Mouse (Mus musculus): ENCODE measurements at regions not wholly inside any gene's neighbourhood (a gene's known extent, or its start where the extent isn't known, plus 50 kb on each side); places are given as distances from the start of the nearest gene placed in this dataset.

DNA sequence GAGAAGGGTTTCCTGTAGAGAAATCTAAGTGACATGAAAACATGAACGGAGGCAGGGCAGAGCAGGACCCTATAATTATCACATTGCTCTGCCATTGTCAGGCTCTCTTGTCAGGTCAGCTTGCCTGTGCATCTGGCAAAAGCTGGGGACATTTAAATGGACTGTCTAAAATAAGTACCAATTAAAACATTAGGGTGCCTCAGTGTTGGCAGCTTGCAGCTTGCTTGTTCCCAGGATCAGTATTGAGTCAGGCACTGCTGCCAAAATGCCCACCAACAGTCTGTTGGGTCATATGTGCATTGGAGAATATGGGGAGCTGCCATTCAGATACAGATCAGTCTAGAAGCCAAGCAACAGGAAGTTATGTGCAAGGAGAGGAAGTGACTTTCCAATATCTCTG, 349.5 kb upstream of the B3gat1 start:
- intact Hi-C loops (cut with DNase I), result no loop called here
- DNase-seq, result no peak

DNA sequence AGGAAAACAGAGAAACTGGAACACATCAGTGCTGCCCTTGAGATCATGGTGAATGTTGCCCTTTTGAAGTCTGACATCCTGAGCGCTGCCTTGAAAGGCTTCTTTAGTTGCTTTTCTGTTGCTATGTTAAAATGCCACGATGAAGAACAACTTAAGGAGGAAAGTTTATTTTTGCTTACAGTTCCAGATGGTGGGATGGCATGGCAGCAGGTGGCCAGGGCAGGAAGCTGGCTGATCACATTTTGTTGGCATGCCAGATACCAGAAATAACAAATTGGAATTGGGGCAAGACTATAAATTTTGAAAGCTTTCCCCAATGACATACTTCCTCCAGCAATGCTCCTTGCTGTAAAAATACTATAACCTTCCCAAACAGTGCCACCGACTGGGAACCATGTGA, 334.9 kb upstream of the B3gat1 start:
- intact Hi-C loops (cut with DNase I), result no loop called here
- DNase-seq, result no peak

DNA sequence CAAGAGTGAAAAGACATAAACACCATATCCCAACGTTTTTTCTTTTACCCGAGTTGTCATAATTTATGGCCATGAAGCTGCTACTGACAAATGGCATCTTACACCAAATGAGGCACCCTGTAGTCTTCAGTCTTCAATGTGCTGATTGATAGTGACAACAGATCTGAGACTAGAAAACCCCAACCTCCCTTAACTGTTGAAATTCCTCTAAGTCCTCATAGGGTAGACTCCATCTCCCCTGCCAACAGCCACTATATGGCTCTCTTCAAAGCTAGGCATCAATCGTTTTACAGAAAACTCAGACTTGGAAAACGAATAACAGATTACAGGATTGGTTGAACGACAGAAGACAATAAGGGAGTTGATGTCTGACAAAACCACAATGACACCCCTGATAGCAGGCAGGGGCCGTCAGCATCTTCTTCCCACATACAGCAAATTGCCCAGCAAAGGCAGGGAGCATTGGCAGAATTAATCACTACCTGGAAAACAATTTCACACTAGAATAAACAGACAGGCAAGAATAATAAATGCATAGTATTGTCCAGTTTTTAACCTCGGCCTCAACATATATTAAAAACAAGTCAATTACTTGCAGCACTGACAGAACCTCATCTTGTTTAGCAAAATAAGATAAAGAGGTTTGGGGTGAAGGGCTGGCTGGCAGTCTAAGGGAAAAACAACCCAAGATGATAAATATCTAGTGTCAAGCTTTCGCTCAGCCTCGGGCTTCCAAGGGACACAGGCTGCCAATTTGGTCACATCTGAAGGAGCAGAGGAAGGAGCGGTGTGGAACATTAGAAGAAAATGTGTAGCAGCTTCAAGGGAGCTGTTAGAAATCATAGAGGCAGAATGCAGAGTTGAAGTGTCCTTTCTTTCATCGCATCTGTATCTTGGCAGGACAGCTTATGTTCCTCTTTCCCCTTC, 310.4 kb upstream of the B3gat1 start:
- intact Hi-C loops (cut with DNase I), result no loop called here
- DNase-seq, result no peak

DNA sequence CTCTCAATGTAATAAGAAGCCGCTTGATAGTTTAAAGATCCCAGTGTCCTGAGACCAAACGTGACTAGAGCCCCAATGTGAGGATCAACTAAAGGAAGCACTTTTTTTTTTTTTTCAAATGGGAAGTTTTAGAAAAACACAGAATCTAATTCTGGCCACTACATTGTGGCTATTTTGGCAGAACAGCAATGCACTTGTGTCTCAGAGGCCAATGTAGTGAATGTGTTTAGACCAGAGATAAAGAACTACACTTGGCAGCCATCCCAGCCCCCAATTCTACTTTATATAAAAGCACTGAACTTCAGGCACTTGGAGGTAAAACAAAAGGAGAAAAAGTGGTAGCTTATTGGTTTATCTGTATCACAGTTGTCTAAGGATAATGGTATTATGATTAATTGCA, 298.0 kb upstream of the B3gat1 start:
- intact Hi-C loops (cut with DNase I), result no loop called here
- DNase-seq, result no peak

DNA sequence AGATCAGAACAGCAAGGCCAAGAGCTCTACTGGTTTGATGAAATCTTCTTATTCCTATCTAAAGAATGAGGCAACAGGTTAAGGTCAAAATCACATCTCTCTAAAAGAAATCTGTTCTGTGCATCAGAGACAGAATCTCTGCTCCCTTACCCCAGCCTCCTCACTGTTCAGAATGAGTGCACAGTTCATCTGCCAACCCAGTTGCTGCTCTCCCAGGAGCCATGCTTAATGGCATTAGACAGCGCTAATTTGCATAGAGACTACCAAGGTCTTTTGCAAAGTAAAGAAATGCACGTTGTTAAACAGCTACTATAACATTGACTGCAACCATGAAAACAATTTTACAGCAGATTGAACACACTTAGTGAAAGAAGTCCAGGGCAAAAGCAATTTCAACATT, 296.3 kb upstream of the B3gat1 start:
- intact Hi-C loops (cut with DNase I), result no loop called here
- no peak for DNase-seq

DNA sequence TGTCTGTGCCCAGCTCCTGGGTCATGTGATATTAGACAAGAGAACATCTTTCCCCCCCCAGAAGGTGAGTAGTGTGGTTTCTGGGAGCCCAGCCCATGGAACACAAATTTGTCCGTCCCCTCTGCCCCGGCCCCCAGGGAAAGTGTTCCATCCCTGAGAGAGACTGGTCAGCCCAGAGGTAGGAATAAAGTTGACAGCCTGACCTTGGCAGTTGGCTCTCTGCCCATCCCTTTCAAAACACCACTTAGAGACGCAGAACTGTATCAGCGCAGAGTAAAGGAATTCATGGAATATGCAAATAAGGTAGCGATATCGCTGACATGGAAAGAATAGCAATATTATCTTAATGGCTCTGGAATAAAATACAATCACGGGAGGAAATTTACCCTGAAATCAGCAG, 279.6 kb upstream of the B3gat1 start:
- intact Hi-C loops (cut with DNase I), result no loop called here

DNA sequence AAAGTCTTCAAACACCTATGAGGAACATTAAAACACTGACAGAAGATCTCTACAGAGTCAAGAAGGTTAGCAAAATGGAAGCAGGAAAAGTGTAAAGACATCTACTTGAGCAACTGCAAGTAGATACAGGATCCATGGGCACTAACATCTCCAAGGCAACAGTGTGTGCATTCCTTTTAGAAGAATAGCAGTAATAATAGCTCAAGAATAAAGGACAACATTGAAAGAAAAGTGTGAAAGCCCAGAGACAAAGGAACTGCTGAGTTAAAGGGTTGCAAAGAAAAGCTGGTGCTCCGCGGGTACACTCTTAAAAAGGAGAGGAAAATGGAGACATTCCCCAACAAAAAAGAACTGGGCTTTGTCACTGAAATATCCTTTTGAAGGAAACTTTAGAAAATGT, 272.4 kb upstream of the B3gat1 start:
- intact Hi-C loops (cut with DNase I), result no loop called here

More for the DNA sequence above, 279.6 kb upstream of the B3gat1 start:
- peak; percentile 16 to 21 for DNase-seq

DNA sequence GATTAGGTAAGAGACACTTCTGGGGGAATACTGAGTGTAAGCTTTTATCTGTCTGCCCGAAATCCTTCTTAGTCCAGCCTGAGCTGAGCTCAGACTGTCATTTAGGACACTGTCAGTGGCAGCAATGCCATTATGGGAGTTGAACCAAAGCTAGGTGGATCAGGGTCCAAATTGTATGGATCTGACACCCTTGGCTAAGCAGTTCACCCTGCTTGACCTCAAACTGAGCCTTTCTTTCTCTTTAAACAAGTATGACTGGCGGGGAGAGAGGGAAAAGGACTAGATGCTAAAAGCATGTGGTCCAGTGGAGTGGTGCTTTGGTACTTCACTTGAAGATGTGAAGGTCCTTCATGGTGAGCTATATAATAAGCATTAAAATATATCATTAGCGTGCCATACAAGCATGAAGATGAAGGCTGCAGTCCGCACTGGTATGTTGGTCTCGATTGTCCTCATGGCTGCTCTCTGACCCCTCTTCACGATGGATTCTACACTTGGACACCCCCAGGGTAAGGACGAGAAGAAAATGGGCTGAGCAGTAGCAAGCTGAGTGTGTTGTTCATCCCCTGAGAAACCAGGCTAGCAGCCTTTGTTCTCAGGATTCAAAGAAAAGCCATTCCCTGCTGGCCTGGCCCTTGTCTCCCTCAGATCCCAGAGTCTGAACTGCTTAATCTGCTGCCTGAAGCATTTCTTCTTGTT, 262.7 kb upstream of the B3gat1 start:
- intact Hi-C loops (cut with DNase I), result no loop called here

More for the DNA sequence above, 272.4 kb upstream of the B3gat1 start:
- DNase-seq, result no peak

DNA sequence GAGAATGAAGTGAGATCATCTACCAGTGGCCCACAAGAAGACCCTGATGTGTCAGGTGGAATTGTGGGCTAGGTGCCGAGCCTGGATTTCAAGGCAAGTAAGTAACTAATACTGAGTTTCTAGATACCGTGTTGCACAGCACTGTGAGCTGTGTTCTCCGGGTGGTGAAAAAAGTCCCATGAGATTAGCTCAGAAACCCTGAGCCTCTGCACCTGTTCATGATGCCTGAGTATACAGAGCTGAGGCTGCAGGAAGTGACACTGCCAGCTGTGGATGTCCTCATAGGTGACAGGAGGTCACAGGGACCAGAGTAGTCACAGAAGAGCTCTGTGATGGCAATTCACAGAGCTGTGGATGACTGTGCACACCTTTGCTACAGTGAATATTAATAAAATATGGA, 257.2 kb upstream of the B3gat1 start:
- DNase-seq, result no peak
- intact Hi-C loops (cut with DNase I), result no loop called here

More for the DNA sequence above, 262.7 kb upstream of the B3gat1 start:
- DNase-seq, result no peak

DNA sequence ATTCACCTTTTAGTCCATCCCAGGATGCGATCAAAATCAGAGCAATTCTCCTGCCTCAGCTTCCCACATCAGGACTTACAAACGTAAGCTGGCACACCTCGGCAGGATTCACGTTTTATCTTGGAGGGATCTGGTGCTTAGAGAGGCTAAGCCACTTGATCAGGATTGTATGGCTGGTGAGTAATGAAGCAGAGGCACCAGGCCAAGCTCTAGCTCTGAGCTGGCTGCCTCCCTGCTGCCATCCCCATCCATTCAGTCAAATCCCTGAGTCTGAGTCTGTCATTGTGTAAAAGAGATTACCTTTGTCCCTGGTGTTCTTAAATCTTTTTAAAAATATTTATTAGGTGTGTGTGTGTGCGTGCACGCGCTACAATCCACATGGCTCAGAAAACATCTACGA, 252.6 kb upstream of the B3gat1 start:
- DNase-seq, result no peak
- intact Hi-C loops (cut with DNase I), result no loop called here

DNA sequence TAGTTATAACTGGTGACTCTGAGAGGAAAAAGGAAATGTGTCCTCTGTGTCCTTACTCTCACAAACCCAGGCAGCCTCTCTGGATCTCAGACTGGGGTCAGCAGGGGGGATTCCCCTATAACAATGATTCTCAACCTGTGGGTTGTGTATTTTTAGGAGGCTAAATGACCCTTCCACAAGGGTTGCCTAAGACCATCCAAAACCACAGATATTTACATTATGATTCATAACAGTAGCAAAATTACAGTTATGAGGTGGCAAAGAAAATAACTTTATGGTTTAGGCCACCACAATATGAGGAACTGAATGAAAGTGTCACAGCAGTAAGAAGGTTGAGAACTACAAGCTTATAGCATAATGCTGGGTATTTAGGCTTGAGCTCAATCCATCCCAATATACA, 251.6 kb upstream of the B3gat1 start:
- intact Hi-C loops (cut with DNase I), result no loop called here
- DNase-seq, result no peak

DNA sequence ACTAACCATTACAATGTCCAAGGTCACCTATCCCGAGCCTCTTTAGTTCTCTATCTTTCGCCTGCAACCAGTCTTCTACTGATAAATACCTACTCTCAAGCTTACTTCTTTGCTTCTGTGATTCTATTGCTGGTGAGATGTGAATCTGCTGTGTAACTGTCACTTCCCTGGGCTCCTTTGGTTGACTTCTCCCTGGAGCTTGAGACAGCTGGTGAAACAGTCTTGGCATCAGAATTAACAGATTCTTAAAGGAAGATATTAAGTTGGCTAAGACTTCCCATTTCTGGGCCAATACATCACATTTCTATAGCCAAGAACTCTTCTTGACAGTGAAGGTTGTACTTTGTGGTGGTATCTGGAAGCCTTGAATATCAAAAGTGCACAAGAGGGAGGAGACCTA, 239.8 kb upstream of the B3gat1 start:
- intact Hi-C loops (cut with DNase I), result no loop called here

DNA sequence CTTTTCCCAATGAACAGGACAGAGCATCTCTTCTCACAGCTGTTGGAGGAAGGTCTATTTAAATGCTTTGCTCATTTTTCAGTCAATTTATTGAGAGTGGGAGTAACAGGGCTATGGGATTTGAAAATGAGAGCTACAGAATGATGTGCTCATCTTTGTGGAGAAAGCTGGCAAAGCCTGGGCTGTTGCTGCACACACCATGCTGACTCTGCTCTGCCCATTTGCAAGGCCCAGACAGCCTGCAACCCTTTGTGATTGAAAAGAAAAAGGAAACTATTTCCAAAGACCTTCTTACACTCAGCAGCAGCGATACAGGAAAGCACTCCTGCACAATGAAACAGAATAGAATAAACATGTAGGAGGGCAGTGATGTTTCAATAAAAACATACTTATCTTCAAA, 231.5 kb upstream of the B3gat1 start:
- intact Hi-C loops (cut with DNase I), result no loop called here
- DNase-seq, result no peak

More for the DNA sequence above, 239.8 kb upstream of the B3gat1 start:
- DNase-seq, result no peak

DNA sequence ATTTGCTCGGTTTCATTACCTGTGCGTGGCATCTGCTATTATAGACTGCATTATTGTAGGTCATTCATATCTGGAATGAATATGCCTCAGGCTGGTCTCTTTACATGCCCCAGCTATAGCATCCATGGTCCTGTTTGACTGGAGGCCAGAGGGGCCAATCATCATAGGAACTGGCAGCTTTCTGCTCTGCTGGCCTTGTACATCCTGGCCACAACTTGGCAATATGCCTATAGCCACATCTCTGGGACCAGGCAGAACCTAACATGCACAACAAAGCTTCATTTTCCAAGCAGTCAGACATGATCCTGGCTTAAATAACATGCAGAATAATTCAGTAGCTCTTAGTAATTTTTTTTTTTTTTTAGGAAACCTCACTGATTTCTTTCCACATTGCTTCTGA, 227.6 kb upstream of the B3gat1 start:
- DNase-seq, result no peak
- intact Hi-C loops (cut with DNase I), result no loop called here

DNA sequence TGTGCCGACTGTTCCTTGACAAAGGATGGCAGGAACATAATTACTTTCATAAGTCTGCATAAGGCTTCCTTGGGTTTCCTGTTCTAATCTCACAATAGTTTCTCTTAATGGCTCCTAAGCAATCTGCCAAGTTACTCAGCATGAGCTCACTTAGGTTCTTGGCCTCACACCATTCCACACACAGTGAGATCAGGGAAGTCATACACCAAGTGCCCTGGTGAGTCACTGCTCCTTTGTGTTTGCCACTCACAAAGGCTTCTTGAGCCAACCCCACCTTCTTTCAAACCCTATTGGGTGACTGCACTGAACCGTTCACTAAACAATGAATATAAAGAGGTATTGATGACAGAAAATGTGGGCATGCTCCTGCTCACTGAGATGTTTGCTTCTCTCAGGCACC, 214.9 kb upstream of the B3gat1 start:
- DNase-seq, result peak; percentile 16 to 18
- intact Hi-C loops (cut with DNase I), result no loop called here

DNA sequence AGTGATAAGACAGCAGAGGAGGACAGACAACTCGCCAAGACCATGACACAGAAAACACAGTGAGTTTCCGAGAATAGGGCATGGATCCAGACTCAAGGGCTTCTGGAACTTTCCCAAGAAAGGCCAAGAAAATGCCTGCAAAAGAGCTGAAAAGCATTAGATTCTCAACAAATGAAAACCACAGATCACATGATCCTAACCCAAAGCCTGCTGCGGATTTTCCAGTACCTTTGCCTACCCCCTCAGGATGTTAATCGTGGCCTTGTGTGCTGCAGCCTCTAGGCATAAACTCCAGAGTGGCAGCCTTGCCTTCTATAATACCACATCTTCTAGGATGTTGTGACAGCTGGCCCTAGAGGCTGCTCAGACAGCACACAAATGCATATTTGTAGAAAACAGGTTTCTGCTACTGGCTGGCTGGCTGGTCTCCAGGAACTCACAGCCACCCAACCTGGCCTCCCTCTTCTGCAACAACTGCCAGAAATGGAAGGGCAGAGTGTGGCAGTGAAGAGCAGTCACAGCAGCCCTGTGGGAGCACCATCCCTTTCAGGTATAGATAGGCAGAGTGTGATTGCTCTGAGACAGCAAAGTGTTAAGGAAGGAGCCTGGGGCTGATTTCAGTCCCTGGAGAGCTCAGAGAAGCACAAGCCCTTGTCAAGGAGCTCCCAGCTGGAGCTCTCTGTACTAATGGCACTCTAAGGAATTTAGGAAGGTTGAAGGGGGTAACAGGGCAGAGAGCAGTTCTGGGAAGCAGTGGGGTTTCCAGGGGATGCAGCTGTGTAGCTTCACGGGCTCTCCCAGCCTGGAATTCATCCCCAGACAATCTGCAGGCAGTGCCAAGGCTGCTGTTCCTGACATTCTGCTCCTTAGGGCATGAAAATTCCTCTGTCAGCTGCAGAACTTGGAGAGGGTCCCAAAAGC, 213.7 kb upstream of the B3gat1 start:
- DNase-seq, result peak; percentile 39 to 41
- intact Hi-C loops (cut with DNase I), result no loop called here

DNA sequence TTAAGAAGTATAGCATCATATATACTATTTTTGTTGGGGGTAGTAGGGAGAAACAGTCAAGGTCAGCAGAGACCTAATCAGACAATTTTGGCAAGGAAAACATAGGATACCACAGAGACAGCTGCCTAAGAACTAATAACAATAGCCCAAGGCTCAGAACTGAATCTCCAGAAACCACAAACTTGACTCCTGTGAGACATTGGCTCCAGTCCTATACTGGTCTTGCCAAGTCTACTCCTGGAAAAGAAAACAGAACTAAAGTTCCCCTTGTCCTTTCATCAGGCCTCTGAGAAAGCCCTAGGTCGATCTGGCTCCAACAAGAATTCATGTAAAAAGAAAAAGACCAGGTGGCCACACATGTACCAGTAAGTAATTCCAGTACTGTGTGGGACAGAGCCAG, 209.4 kb upstream of the B3gat1 start:
- intact Hi-C loops (cut with DNase I), result no loop called here
- peak; percentile 19 to 28 for DNase-seq

DNA sequence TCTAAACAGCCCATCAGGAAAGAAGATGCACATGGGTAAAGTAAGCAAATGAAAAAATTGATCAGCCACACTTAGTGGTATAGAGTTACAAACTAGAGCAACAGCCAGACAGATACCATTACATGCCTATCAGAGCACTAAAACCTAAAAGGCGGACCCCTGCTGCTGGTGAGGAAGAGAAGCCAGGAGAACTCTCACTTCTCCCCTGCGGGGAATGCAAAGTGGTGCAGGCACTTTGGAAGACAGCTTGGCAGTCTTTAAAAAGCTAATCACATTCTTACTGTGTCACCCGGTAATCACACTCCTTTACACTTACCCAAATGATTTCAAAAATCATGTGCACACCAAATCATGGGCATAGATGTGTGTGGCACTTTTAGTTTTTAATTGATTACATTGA, 204.8 kb upstream of the B3gat1 start:
- DNase-seq, result no peak
- intact Hi-C loops (cut with DNase I), result no loop called here

DNA sequence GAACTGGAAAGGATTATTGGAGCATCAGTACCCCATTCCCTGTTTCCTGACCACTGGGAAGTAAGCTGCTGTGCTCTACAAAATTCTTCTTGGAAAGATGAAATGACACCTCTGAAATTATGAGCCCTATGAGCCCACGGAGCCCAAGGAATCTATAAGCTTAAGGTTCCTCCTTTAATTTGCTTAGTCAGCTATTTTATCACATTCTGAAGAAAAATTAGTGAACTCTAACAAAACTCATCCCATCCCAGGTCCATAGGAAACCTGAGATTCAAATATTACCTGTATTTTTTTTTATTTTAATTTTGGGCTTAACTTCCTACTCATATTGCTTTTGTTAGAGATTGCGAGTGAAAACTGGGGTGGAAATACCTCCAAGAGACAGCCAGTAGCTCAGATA, 194.5 kb upstream of the B3gat1 start:
- DNase-seq, result no peak
- intact Hi-C loops (cut with DNase I), result no loop called here

DNA sequence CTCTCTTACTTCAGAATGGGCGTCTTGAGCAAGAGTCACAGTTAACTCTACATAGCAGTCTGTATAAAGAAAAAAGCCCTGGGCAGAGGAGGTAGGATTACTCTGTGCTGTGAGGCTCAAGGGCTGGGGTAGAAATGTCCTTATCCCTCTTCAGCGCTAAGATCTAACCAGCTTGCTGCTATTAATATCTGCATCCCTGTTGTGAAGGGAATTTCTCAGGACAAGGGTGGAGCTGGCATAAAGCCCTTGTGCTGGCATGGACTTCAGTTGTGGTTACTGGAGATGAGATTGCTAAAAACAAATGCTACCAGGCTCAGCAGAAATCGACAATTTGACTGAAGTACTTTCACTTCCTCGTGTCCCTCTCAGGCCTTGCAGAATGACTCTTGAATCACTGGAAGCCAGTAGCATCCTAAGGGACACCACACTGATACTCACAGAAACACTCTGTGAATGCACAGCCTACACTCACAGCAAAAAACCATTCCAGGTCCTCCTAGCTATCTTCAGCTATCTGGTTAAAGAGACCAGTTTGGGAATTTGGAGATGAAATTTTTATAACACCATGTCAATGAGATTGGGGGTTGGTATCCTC, 185.1 kb upstream of the B3gat1 start:
- peak; percentile 49 to 67 for DNase-seq
- intact Hi-C loops (cut with DNase I), result no loop called here

DNA sequence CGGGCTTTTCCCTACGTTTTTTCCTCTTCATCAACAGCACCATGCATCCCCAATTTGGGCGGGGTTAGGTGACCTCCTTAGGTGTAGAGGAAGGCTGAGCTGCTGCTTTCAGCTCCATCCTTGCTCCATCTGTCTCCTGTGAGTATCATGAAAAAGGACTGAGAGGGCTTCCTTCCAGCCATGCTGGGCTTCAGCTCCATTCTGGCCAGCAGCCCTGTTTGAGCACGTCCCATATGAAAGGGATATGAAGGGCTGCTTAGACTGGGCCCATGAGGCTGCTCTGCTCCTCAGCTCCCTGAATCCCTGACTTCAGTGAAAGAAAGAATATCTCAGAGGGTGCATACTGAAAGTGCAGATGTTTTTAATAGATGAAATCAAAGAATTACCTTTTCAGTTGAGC, 184.4 kb upstream of the B3gat1 start:
- peak in 1 of 2 experiments; percentile 2 for DNase-seq
- intact Hi-C loops (cut with DNase I), result no loop called here
